Mouse (Mus musculus): Measurements from ENCODE around the gene Ntrk2. TPM values are rescaled to one million over a fixed set of nuclear protein-coding genes. Genes with fewer than 3 reads are reported as not detected.
A peak's percentile ranks its signal among the peaks of the same experiment; 100 is the strongest.

The Ntrk2 gene
- polyA plus RNA-seq, 1 experiment from 2014 or later, result 137 TPM

GRCm38 (mm10) chr13:58911936-58912335 is 105.6 kb downstream of the Ntrk2 start:
- no peaks in the 10 kb centered on the region for H3K9me3 ChIP-seq (ENCODE audit: control insufficient read depth, low read length)
- no peak overlapping the region for H3K4me2 ChIP-seq (ENCODE audit: low read depth, low read length)
- peaks cover 22% of the 10 kb centered on the region for H3K4me1 ChIP-seq (ENCODE audit: control insufficient read depth, insufficient read depth, low read length)
- no peaks in the 10 kb centered on the region for H3K27me3 ChIP-seq (ENCODE audit: control insufficient read depth, insufficient read depth, low read length)
- no peak for ATAC-seq (ENCODE audit: low read depth)
- H3K36me3 ChIP-seq (ENCODE audit: control insufficient read depth, insufficient read depth, low read length), result no peaks in the 10 kb centered on the region
- 98% methylated on average over 2 of the region's 2 CpGs for WGBS
- no peak overlapping the region for H3K27ac ChIP-seq (ENCODE audit: low read depth, low read length)
- H3K9ac ChIP-seq (replicated peaks; ENCODE audit: low read depth, low read length), result no peak overlapping the region
- no peak overlapping the region for H3K4me3 ChIP-seq (ENCODE audit: low read depth, low read length)

DNA sequence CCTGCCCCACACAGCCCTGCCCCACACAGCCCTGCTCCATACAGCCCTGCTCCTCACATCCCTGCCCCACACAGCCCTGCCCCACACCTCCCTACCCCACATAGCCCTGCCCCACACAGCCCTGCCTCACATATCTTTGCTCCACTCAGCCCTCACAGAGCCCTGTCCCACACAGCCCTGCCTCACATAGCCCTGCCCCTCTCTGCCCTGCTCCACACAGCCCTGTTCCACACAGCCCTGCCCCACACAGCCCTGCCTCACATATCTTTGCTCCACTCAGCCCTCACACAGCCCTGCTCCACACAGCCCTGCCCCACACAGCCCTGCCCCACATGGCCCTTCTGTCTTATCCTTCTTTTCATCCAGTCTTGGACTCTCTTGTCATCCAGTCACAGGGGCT is 106.2 kb downstream of the Ntrk2 start:
- H3K4me1 ChIP-seq (ENCODE audit: control insufficient read depth, insufficient read depth, low read length), result peaks cover 21% of the 10 kb centered on the region
- H3K27ac ChIP-seq (ENCODE audit: low read depth, low read length), result no peak overlapping the region
- H3K9me3 ChIP-seq (ENCODE audit: control insufficient read depth, low read length), result no peaks in the 10 kb centered on the region
- ATAC-seq (ENCODE audit: low read depth), result peak; percentile 50; the same call in 1 of the 2 replicates
- no peak overlapping the region for H3K9ac ChIP-seq (replicated peaks; ENCODE audit: low read depth, low read length)
- H3K27me3 ChIP-seq (ENCODE audit: control insufficient read depth, insufficient read depth, low read length), result no peaks in the 10 kb centered on the region
- no peak overlapping the region for H3K4me2 ChIP-seq (ENCODE audit: low read depth, low read length)
- H3K4me3 ChIP-seq (ENCODE audit: low read depth, low read length), result no peak overlapping the region
- no peaks in the 10 kb centered on the region for H3K36me3 ChIP-seq (ENCODE audit: control insufficient read depth, insufficient read depth, low read length)

GRCm38 (mm10) chr13:58914061-58914814 is 107.9 kb downstream of the Ntrk2 start:
- Histone ChIP-seq H3K27ac (ENCODE audit: low read depth, low read length) (no peak overlapping the region), H3K9me3 (ENCODE audit: control insufficient read depth, low read length) (no peaks in the 10 kb centered on the region), H3K9ac (replicated peaks; ENCODE audit: low read depth, low read length) (no peak overlapping the region), H3K4me3 (ENCODE audit: low read depth, low read length) (no peak overlapping the region), H3K4me2 (ENCODE audit: low read depth, low read length) (no peak overlapping the region), H3K36me3 (ENCODE audit: control insufficient read depth, insufficient read depth, low read length) (no peaks in the 10 kb centered on the region), H3K4me1 (ENCODE audit: control insufficient read depth, insufficient read depth, low read length) (peaks cover 15% of the 10 kb centered on the region; the same call in 1 of the 2 replicates), H3K27me3 (ENCODE audit: control insufficient read depth, insufficient read depth, low read length) (no peaks in the 10 kb centered on the region)
- 68% methylated on average over 6 of the region's 6 CpGs for WGBS
- no peak for ATAC-seq (ENCODE audit: low read depth)

GRCm38 (mm10) chr13:58916348-58916747 is 110.0 kb downstream of the Ntrk2 start:
- no peak for ATAC-seq (ENCODE audit: low read depth)

GRCm38 (mm10) chr13:58920241-58920640 is 113.9 kb downstream of the Ntrk2 start:
- 82% methylated on average over 7 of the region's 7 CpGs for WGBS
- H3K36me3 ChIP-seq (ENCODE audit: control insufficient read depth, insufficient read depth, low read length), result no peaks in the 10 kb centered on the region
- no peak for ATAC-seq (ENCODE audit: low read depth)
- H3K9me3 ChIP-seq (ENCODE audit: control insufficient read depth, low read length), result no peaks in the 10 kb centered on the region
- no peak overlapping the region for H3K9ac ChIP-seq (replicated peaks; ENCODE audit: low read depth, low read length)
- H3K4me3 ChIP-seq (ENCODE audit: low read depth, low read length), result no peak overlapping the region
- H3K4me2 ChIP-seq (ENCODE audit: low read depth, low read length), result no peak overlapping the region
- H3K27me3 ChIP-seq (ENCODE audit: control insufficient read depth, insufficient read depth, low read length), result no peaks in the 10 kb centered on the region
- no peak overlapping the region for H3K27ac ChIP-seq (ENCODE audit: low read depth, low read length)
- peaks cover 5% of the 10 kb centered on the region; the same call in 1 of the 2 replicates for H3K4me1 ChIP-seq (ENCODE audit: control insufficient read depth, insufficient read depth, low read length)

More at GRCm38 (mm10) chr13:58916348-58916747, 110.0 kb downstream of the Ntrk2 start:
- Histone ChIP-seq H3K27ac (ENCODE audit: low read depth, low read length) (no peak overlapping the region), H3K4me1 (ENCODE audit: control insufficient read depth, insufficient read depth, low read length) (peaks cover 15% of the 10 kb centered on the region; the same call in 1 of the 2 replicates), H3K36me3 (ENCODE audit: control insufficient read depth, insufficient read depth, low read length) (no peaks in the 10 kb centered on the region), H3K27me3 (ENCODE audit: control insufficient read depth, insufficient read depth, low read length) (no peaks in the 10 kb centered on the region), H3K4me2 (ENCODE audit: low read depth, low read length) (no peak overlapping the region), H3K9me3 (ENCODE audit: control insufficient read depth, low read length) (no peaks in the 10 kb centered on the region), H3K9ac (replicated peaks; ENCODE audit: low read depth, low read length) (no peak overlapping the region), H3K4me3 (ENCODE audit: low read depth, low read length) (no peak overlapping the region)
- WGBS, result 93% methylated on average over 2 of the region's 2 CpGs

- Histone ChIP-seq H3K27ac (ENCODE audit: low read depth, low read length) (no peak overlapping the region), H3K9ac (replicated peaks; ENCODE audit: low read depth, low read length) (no peak overlapping the region), H3K4me2 (ENCODE audit: low read depth, low read length) (no peak overlapping the region), H3K9me3 (ENCODE audit: control insufficient read depth, low read length) (no peaks in the 10 kb centered on the region), H3K36me3 (ENCODE audit: control insufficient read depth, insufficient read depth, low read length) (no peaks in the 10 kb centered on the region), H3K4me3 (ENCODE audit: low read depth, low read length) (no peak overlapping the region), H3K4me1 (ENCODE audit: control insufficient read depth, insufficient read depth, low read length) (no peaks in the 10 kb centered on the region), H3K27me3 (ENCODE audit: control insufficient read depth, insufficient read depth, low read length) (no peaks in the 10 kb centered on the region)
- WGBS, result 84% methylated on average over 3 of the region's 3 CpGs
- ATAC-seq (ENCODE audit: low read depth), result no peak
These were observed 114.9 kb downstream of the Ntrk2 start for GRCm38 (mm10) chr13:58921255-58921654.

DNA sequence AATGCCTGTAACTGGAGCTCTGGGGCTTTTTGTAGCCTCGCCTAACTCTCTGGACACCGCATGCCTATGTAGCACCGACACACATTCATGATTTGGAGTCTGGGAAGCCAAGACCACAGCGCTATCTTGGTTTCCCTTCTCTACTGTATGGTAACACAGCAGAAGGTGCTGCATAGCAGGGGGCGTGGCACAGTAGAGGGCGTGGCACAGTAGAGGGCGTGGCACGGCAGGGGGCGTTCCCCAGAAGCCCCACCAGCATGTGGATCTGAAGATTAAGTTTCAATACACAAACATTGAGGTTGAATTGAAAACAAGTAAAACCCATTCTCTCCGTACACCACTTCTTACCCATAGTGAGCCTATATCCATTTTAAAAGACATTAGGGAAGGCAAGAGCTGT is 115.3 kb downstream of the Ntrk2 start:
- Histone ChIP-seq H3K9me3 (ENCODE audit: control insufficient read depth, low read length) (no peaks in the 10 kb centered on the region), H3K4me2 (ENCODE audit: low read depth, low read length) (no peak overlapping the region), H3K4me3 (ENCODE audit: low read depth, low read length) (no peak overlapping the region), H3K4me1 (ENCODE audit: control insufficient read depth, insufficient read depth, low read length) (no peaks in the 10 kb centered on the region), H3K27me3 (ENCODE audit: control insufficient read depth, insufficient read depth, low read length) (no peaks in the 10 kb centered on the region), H3K36me3 (ENCODE audit: control insufficient read depth, insufficient read depth, low read length) (no peaks in the 10 kb centered on the region), H3K9ac (replicated peaks; ENCODE audit: low read depth, low read length) (no peak overlapping the region), H3K27ac (ENCODE audit: low read depth, low read length) (no peak overlapping the region)
- WGBS, result 90% methylated on average over 10 of the region's 10 CpGs
- no peak for ATAC-seq (ENCODE audit: low read depth)

DNA sequence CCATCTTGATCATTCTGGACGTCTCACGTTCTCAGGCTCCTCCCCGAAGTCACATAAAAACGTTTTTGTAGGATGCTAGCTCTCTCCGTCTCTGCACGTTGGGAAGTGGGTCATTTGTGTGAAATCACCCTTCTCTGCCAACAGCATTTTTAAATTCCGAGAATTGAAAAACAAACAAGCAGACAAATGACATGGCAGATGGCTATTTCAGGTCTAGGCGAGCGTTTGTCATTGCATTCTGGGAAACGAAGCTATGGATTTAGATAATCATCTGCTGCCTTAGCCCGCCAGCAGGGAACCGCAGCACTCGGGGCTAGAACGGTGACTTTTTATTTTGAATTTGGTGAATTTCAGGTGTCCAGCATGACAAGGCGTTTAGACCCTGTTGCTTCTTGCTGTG is 115.8 kb downstream of the Ntrk2 start:
- WGBS, result 76% methylated on average over 15 of the region's 15 CpGs

DNA sequence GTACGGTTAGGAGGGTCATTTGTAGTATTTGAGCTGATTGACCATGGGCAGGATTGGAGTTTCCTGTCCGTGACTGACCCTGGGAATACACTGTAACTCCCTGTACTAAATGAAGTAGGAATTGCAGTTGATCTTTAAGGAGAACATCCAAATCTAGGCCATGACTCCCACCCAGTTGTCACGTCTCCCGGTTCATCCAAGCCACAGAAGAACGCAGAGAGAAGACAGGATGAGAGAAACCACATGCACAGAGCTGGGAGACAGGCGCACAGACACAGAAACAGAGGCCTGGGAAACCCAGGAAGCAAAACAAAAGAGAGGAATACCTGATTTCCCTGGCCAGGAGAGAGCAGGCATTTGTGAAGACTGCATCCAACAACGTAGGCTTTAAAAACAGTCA is 117.1 kb downstream of the Ntrk2 start:
- 86% methylated on average over 7 of the region's 7 CpGs for WGBS
- Histone ChIP-seq H3K27ac (ENCODE audit: low read depth, low read length) (no peak overlapping the region), H3K4me3 (ENCODE audit: low read depth, low read length) (no peak overlapping the region), H3K27me3 (ENCODE audit: control insufficient read depth, insufficient read depth, low read length) (no peaks in the 10 kb centered on the region), H3K4me2 (ENCODE audit: low read depth, low read length) (no peak overlapping the region), H3K9ac (replicated peaks; ENCODE audit: low read depth, low read length) (no peak overlapping the region), H3K36me3 (ENCODE audit: control insufficient read depth, insufficient read depth, low read length) (no peaks in the 10 kb centered on the region), H3K9me3 (ENCODE audit: control insufficient read depth, low read length) (no peaks in the 10 kb centered on the region), H3K4me1 (ENCODE audit: control insufficient read depth, insufficient read depth, low read length) (peaks cover 8% of the 10 kb centered on the region)
- no peak for ATAC-seq (ENCODE audit: low read depth)

More for the DNA sequence above, 115.8 kb downstream of the Ntrk2 start:
- H3K4me1 ChIP-seq (ENCODE audit: control insufficient read depth, insufficient read depth, low read length), result no peaks in the 10 kb centered on the region
- H3K9me3 ChIP-seq (ENCODE audit: control insufficient read depth, low read length), result no peaks in the 10 kb centered on the region
- H3K4me2 ChIP-seq (ENCODE audit: low read depth, low read length), result no peak overlapping the region
- H3K27ac ChIP-seq (ENCODE audit: low read depth, low read length), result no peak overlapping the region
- no peaks in the 10 kb centered on the region for H3K27me3 ChIP-seq (ENCODE audit: control insufficient read depth, insufficient read depth, low read length)
- no peak overlapping the region for H3K4me3 ChIP-seq (ENCODE audit: low read depth, low read length)
- ATAC-seq (ENCODE audit: low read depth), result no peak
- no peak overlapping the region for H3K9ac ChIP-seq (replicated peaks; ENCODE audit: low read depth, low read length)
- H3K36me3 ChIP-seq (ENCODE audit: control insufficient read depth, insufficient read depth, low read length), result no peaks in the 10 kb centered on the region
